In the genomic region with DNA sequence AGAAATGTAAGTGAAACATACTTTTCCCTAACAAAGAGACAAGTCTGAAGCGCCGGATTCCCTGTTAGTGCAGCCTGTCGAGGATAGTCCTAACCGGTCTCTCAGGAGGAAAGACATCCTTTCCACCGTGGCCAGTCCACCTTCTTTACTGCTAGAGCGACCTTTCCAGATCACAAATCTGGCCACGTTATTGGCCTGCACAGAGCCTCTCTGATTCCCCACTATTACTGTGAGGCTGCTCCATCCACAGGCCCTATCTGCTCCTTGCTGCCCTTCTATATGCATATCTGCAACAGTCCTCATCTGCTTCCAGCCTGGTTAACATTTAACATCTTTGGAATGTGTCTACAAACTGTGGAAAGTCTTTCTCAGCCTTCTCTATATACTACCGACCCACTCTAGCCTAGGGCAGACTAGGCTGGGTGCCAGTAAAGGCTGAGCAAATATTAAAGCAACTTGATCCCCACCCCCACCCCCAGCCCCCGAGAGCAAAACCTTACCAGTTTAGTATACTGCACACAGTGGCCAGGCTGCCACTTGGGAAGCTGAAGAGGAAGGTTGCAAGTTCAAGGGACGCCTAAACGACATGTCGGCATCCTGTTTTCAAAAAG, we compare ENCODE assay signal across 10 mouse cellular contexts. TPM values are rescaled to one million over a fixed set of nuclear protein-coding genes. Genes with fewer than 3 reads are reported as not detected.
A peak's percentile ranks its signal among the peaks of the same experiment; 100 is the strongest.
DNase-seq lines count a peak whose midpoint lies in the region; ATAC-seq and TF ChIP-seq lines count a peak whose summit lies in the region.
"Had no signal": no experiment of that assay in that cellular context is flagged by ENCODE, and none has a peak within 500 bp of the region (broad histone marks: within the 10 kb centered on the region; RNA-seq: fewer than 3 reads in every experiment).

No protein-coding gene starts in this region.

- H3K36me3 ChIP-seq in forebrain, embryonic 13.5 days (ENCODE audit: poor library complexity, severe bottlenecking): no peaks in the 10 kb centered on the region
- no peaks in the 10 kb centered on the region for H3K36me3 ChIP-seq in forebrain, postnatal 0 days (ENCODE audit: insufficient read depth)
- no peaks in the 10 kb centered on the region for H3K36me3 ChIP-seq in midbrain, embryonic 15.5 days (replicated peaks)
- no peaks in the 10 kb centered on the region for H3K36me3 ChIP-seq in midbrain, embryonic 10.5 days
- H3K36me3 ChIP-seq in liver, embryonic 15.5 days (replicated peaks): no peaks in the 10 kb centered on the region

- no peak for DNase-seq in forebrain, postnatal 0 days
- DNase-seq in midbrain, embryonic 10.5 days (ENCODE audit: low spot score): no peak
- no peak for DNase-seq in cerebellum, postnatal 14 days
- no peak for DNase-seq in left cerebral cortex, postnatal 14 days (ENCODE audit: low spot score in 2 of 2)
- DNase-seq in cerebellum, adult 9-11 months: no peak
- DNase-seq: right cerebral cortex, postnatal 4 days had no signal

- H3K27ac ChIP-seq in forebrain, embryonic 13.5 days: 0 out of 2 replicates have a peak overlapping the region, but pooled peaks have one; percentile 10
- no peak overlapping the region for H3K27ac ChIP-seq in forebrain, postnatal 0 days (ENCODE audit: low read depth, low read length)
- 0 out of 2 replicates have a peak overlapping the region, but pooled peaks have one; percentile 11 for H3K27ac ChIP-seq in midbrain, embryonic 15.5 days
- H3K27ac ChIP-seq in midbrain, embryonic 10.5 days (replicated peaks): no peak overlapping the region
- H3K27ac ChIP-seq in liver, embryonic 15.5 days (replicated peaks): peak overlapping the region; percentile 72

- no peak for TF ChIP-seq CTCF in forebrain, postnatal 0 days (IDR thresholded peaks at IDR 0.05; ENCODE audit: low read depth)

- H3K27me3 ChIP-seq in forebrain, embryonic 13.5 days: no peaks in the 10 kb centered on the region
- no peaks in the 10 kb centered on the region for H3K27me3 ChIP-seq in forebrain, postnatal 0 days (ENCODE audit: insufficient read depth, low read length)
- no peaks in the 10 kb centered on the region for H3K27me3 ChIP-seq in midbrain, embryonic 15.5 days (replicated peaks)
- H3K27me3 ChIP-seq in midbrain, embryonic 10.5 days (ENCODE audit: low read depth, poor library complexity, severe bottlenecking): no peaks in the 10 kb centered on the region
- no peaks in the 10 kb centered on the region for H3K27me3 ChIP-seq in liver, embryonic 15.5 days

- WGBS in forebrain, embryonic 13.5 days: 76% methylated on average over 12 of the region's 12 CpGs
- WGBS in forebrain, postnatal 0 days: 74% methylated on average over 12 of the region's 12 CpGs
- 77% methylated on average over 12 of the region's 12 CpGs for WGBS in midbrain, embryonic 15.5 days
- WGBS in midbrain, embryonic 10.5 days: 86% methylated on average over 12 of the region's 12 CpGs
- WGBS in liver, embryonic 15.5 days (ENCODE audit: insufficient replicate concordance): 67% methylated on average over 12 of the region's 12 CpGs

- intact Hi-C loops in left cerebral cortex, postnatal 14 days (cut with DNase I): loop anchor here (5.0 kb wide), 1 partner anchor 44 kb away; a partner anchor contains a TSS

- no peak overlapping the region for H3K4me3 ChIP-seq in forebrain, embryonic 13.5 days
- no peak overlapping the region for H3K4me3 ChIP-seq in forebrain, postnatal 0 days (ENCODE audit: low read depth, low read length)
- no peak overlapping the region for H3K4me3 ChIP-seq in midbrain, embryonic 15.5 days
- no peak overlapping the region for H3K4me3 ChIP-seq in midbrain, embryonic 10.5 days
- H3K4me3 ChIP-seq in liver, embryonic 15.5 days (replicated peaks): no peak overlapping the region

- peaks cover 72% of the 10 kb centered on the region for H3K4me1 ChIP-seq in forebrain, embryonic 13.5 days
- H3K4me1 ChIP-seq in forebrain, postnatal 0 days (ENCODE audit: insufficient read depth): peaks cover 22% of the 10 kb centered on the region
- peaks cover 49% of the 10 kb centered on the region for H3K4me1 ChIP-seq in midbrain, embryonic 15.5 days
- peaks cover 26% of the 10 kb centered on the region for H3K4me1 ChIP-seq in midbrain, embryonic 10.5 days
- H3K4me1 ChIP-seq in liver, embryonic 15.5 days (replicated peaks): peaks cover 42% of the 10 kb centered on the region

- no peaks in the 10 kb centered on the region for H3K9me3 ChIP-seq in forebrain, embryonic 13.5 days (replicated peaks)
- no peaks in the 10 kb centered on the region for H3K9me3 ChIP-seq in forebrain, postnatal 0 days (ENCODE audit: low read length)
- H3K9me3 ChIP-seq in midbrain, embryonic 15.5 days: no peaks in the 10 kb centered on the region
- H3K9me3 ChIP-seq in midbrain, embryonic 10.5 days (replicated peaks): no peaks in the 10 kb centered on the region
- no peaks in the 10 kb centered on the region for H3K9me3 ChIP-seq in liver, embryonic 15.5 days (replicated peaks)

- no peak overlapping the region for H3K9ac ChIP-seq in forebrain, embryonic 13.5 days
- H3K9ac ChIP-seq in forebrain, postnatal 0 days: no peak overlapping the region
- H3K9ac ChIP-seq in midbrain, embryonic 15.5 days: no peak overlapping the region
- no peak overlapping the region for H3K9ac ChIP-seq in liver, embryonic 15.5 days

- H3K4me2 ChIP-seq in forebrain, embryonic 13.5 days: no peak overlapping the region
- H3K4me2 ChIP-seq in forebrain, postnatal 0 days (ENCODE audit: low read depth): no peak overlapping the region
- H3K4me2 ChIP-seq in midbrain, embryonic 15.5 days: no peak overlapping the region
- H3K4me2 ChIP-seq in liver, embryonic 15.5 days: no peak overlapping the region

- ATAC-seq in forebrain, embryonic 13.5 days: no peak
- ATAC-seq in forebrain, postnatal 0 days: no peak
- no peak for ATAC-seq in midbrain, embryonic 15.5 days (replicated peaks)
- peak; percentile 77 for ATAC-seq in liver, embryonic 15.5 days (ENCODE audit: insufficient read depth)
- ATAC-seq: activated CD4-positive, CD25-positive, alpha-beta regulatory T cell, adult 4 months had no signal

RNA-seq across cellular contexts. Expression of a gene that starts 44.1 kb away (rescaled TPM):
- polyA plus RNA-seq in forebrain, embryonic 13.5 days (2015; fragmentation: Nextera tagmentation; extraction: Ambion mirVana): 29.7 and 35.3 TPM in 2 replicates
- 72.0 and 80.8 TPM in 2 replicates for total RNA-seq in forebrain, postnatal 0 days (2014; rRNA removed)
- polyA plus RNA-seq in forebrain, postnatal 0 days (2015; fragmentation: Nextera tagmentation; extraction: Ambion mirVana): 37.2 and 44.3 TPM in 2 replicates
- polyA plus RNA-seq in midbrain, embryonic 15.5 days (2015; fragmentation: Nextera tagmentation; extraction: Ambion mirVana): 72.6 and 73.3 TPM in 2 replicates
- 17.6 and 26.2 TPM in 2 replicates for polyA plus RNA-seq in midbrain, embryonic 10.5 days (2016; fragmentation: Nextera tagmentation; extraction: Ambion mirVana)
- 5.3 and 5.8 TPM in 2 replicates for polyA plus RNA-seq in liver, embryonic 15.5 days (2015; fragmentation: Nextera tagmentation; extraction: Ambion mirVana)
- 100 to 1,000 TPM; 163 to 172 TPM for total RNA-seq in left cerebral cortex, postnatal 14 days (2021)

RNA-seq across cellular contexts. Expression of a gene that starts 44.5 kb away (rescaled TPM):
- polyA plus RNA-seq in forebrain, embryonic 13.5 days (2015; fragmentation: Nextera tagmentation; extraction: Ambion mirVana): 3.1 and 5.8 TPM in 2 replicates
- total RNA-seq in forebrain, postnatal 0 days (2014; rRNA removed): 13.0 and 15.5 TPM in 2 replicates
- 6.9 and 10.0 TPM in 2 replicates for polyA plus RNA-seq in forebrain, postnatal 0 days (2015; fragmentation: Nextera tagmentation; extraction: Ambion mirVana)
- 6.1 and 6.3 TPM in 2 replicates for polyA plus RNA-seq in midbrain, embryonic 15.5 days (2015; fragmentation: Nextera tagmentation; extraction: Ambion mirVana)
- polyA plus RNA-seq in midbrain, embryonic 10.5 days (2016; fragmentation: Nextera tagmentation; extraction: Ambion mirVana): 1.7 and 1.8 TPM in 2 replicates
- polyA plus RNA-seq in liver, embryonic 15.5 days (2015; fragmentation: Nextera tagmentation; extraction: Ambion mirVana): 0.25 and 0.48 TPM in 2 replicates
- 10 to 100 TPM; 11.7 to 13.6 TPM for total RNA-seq in left cerebral cortex, postnatal 14 days (2021)

Comparison
In these comparisons a context has a peak if more than half of its experiments do, and no peak if none do; other contexts are left out.
1. H3K27ac ChIP-seq: peak in forebrain, embryonic 13.5 days (single experiment), midbrain, embryonic 15.5 days (single experiment) and liver, embryonic 15.5 days (single experiment); none in forebrain, postnatal 0 days (single experiment) and midbrain, embryonic 10.5 days (single experiment).